Comparison of ENCODE assay signal across 8 mouse cellular contexts in genomic region chr17:88652010-88652409, GRCm38 (mm10). TPM values are rescaled to one million over a fixed set of nuclear protein-coding genes. Genes with fewer than 3 reads are reported as not detected.
DNase-seq lines count a peak whose midpoint lies in the region; ATAC-seq and TF ChIP-seq lines count a peak whose summit lies in the region.
"Had no signal": no experiment of that assay in that cellular context is flagged by ENCODE, and none has a peak within 500 bp of the region (broad histone marks: within the 10 kb centered on the region; RNA-seq: fewer than 3 reads in every experiment).

No protein-coding gene starts in this region.

- in situ Hi-C loops in ES-E14 (cut with MboI; ENCODE audit: low sequenced_read_pairs in 2 of 2, unreplicated experiment in 2 of 2) = loop anchor here in 1 of 2 experiments (5.0 kb wide), 1 partner anchor 100 kb away; no protein-coding TSS in a partner anchor

- no peaks in the 10 kb centered on the region for H3K27me3 ChIP-seq in forebrain, embryonic 16.5 days (replicated peaks; ENCODE audit: control insufficient read depth, insufficient read depth, low read length)
- no peaks in the 10 kb centered on the region for H3K27me3 ChIP-seq in lung, postnatal 0 days (replicated peaks; ENCODE audit: insufficient read depth, low read length)

- TF ChIP-seq CTCF in lung, postnatal 0 days (IDR thresholded peaks at IDR 0.05) = peak; percentile 84

- 6% methylated on average over 9 of the region's 9 CpGs for WGBS in forebrain, embryonic 16.5 days
- 4% methylated on average over 9 of the region's 9 CpGs for WGBS in lung, postnatal 0 days

- TF ChIP-seq EP300 in lung, postnatal 0 days (IDR thresholded peaks at IDR 0.05) = no peak

- no peaks in the 10 kb centered on the region for H3K9me3 ChIP-seq in ES-E14 (ENCODE audit: control insufficient read depth, insufficient read depth, low read depth, low read length)
- no peaks in the 10 kb centered on the region for H3K9me3 ChIP-seq in forebrain, embryonic 16.5 days (ENCODE audit: control insufficient read depth, low read length)
- no peaks in the 10 kb centered on the region for H3K9me3 ChIP-seq in lung, postnatal 0 days (ENCODE audit: low read length)

- no peak overlapping the region for H3K4me3 ChIP-seq in ES-E14 (ENCODE audit: insufficient read depth in 1 of 2, low read depth in 1 of 2, low read length in 2 of 2, poor library complexity in 1 of 2, severe bottlenecking in 1 of 2)
- no peak overlapping the region for H3K4me3 ChIP-seq in forebrain, embryonic 16.5 days (replicated peaks; ENCODE audit: low read length)
- H3K4me3 ChIP-seq in lung, postnatal 0 days (ENCODE audit: low read depth, low read length) = no peak overlapping the region

- no peaks in the 10 kb centered on the region for H3K36me3 ChIP-seq in ES-E14 (ENCODE audit: control insufficient read depth, insufficient read depth, low read length, poor library complexity, severe bottlenecking)
- no peaks in the 10 kb centered on the region for H3K36me3 ChIP-seq in forebrain, embryonic 16.5 days (ENCODE audit: control insufficient read depth, insufficient read depth)
- peaks cover 5% of the 10 kb centered on the region; the same call in 1 of the 2 replicates for H3K36me3 ChIP-seq in lung, postnatal 0 days (ENCODE audit: insufficient read depth, low read length)

- ATAC-seq in forebrain, embryonic 16.5 days = peak; percentile 71
- no peak for ATAC-seq in lung, postnatal 0 days

- no peak overlapping the region for H3K27ac ChIP-seq in ES-E14 (ENCODE audit: insufficient read depth, low read depth, low read length, poor library complexity, severe bottlenecking)
- H3K27ac ChIP-seq in forebrain, embryonic 16.5 days (ENCODE audit: low read length) = no peak overlapping the region
- no peak overlapping the region for H3K27ac ChIP-seq in lung, postnatal 0 days (ENCODE audit: low read length)

- H3K9ac ChIP-seq in ES-E14 (ENCODE audit: insufficient read depth, low read depth, low read length, poor library complexity, severe bottlenecking) = no peak overlapping the region
- no peak overlapping the region for H3K9ac ChIP-seq in forebrain, embryonic 16.5 days (replicated peaks; ENCODE audit: low read depth, low read length)
- H3K9ac ChIP-seq in lung, postnatal 0 days (replicated peaks; ENCODE audit: low read depth) = no peak overlapping the region

- DNase-seq in CD4-positive helper T cell, adult 2 months (ENCODE audit: low read depth, low spot score) = peak; percentile 58
- DNase-seq in ES-E14 (ENCODE audit: low read depth, low spot score) = no peak
- DNase-seq in cerebellum, adult 11-12 months = peak; percentile 45
- DNase-seq in kidney, postnatal 36 days = peak; percentile 46 to 84
- DNase-seq in lung, postnatal 0 days (ENCODE audit: low spot score) = peak; percentile 65
- DNase-seq in ovary, postnatal 36 days (ENCODE audit: low spot score) = peak; percentile 57

- no peak overlapping the region for H3K4me2 ChIP-seq in forebrain, embryonic 16.5 days (ENCODE audit: low read length)
- no peak overlapping the region for H3K4me2 ChIP-seq in lung, postnatal 0 days (replicated peaks; ENCODE audit: low read depth, low read length)

- H3K4me1 ChIP-seq in ES-E14 (ENCODE audit: control insufficient read depth in 2 of 2, insufficient read depth in 2 of 2, low read length in 2 of 2, poor library complexity in 1 of 2) = no peaks in the 10 kb centered on the region
- H3K4me1 ChIP-seq in forebrain, embryonic 16.5 days (replicated peaks; ENCODE audit: control insufficient read depth, insufficient read depth, low read length) = peaks cover 6% of the 10 kb centered on the region
- H3K4me1 ChIP-seq in lung, postnatal 0 days (ENCODE audit: insufficient read depth, low read depth, low read length) = no peaks in the 10 kb centered on the region

TF ChIP-seq in ES-E14, 5 proteins besides CTCF, POLR2A, EP300 and RAD21:
- TF ChIP-seq ZNF384 (IDR thresholded peaks at IDR 0.05; ENCODE audit: low read depth, low read length) (no peak), ZC3H11A (IDR thresholded peaks at IDR 0.05; ENCODE audit: borderline replicate concordance, low read depth, low read length) (peak; percentile 34)

RNA-seq across cellular contexts. Expression of gene Gtf2a1l, which starts 16.4 kb away (rescaled TPM):
- 0.69 and 0.80 TPM in 2 replicates for total RNA-seq in ES-E14 (2012; rRNA removed)
- 0.21 and 0.22 TPM in 2 replicates for polyA plus RNA-seq in forebrain, embryonic 16.5 days (2015; fragmentation: Nextera tagmentation; extraction: Ambion mirVana)
- 0.15 TPM in 1 of 2 replicates, not detected in the other for polyA plus RNA-seq in lung, postnatal 0 days (2015; fragmentation: Nextera tagmentation; extraction: Ambion mirVana)
- polyA plus RNA-seq: heart, embryonic 14.5 days had no signal

RNA-seq across cellular contexts. Expression of gene Ston1, which starts 54.5 kb away (rescaled TPM):
- 4.0 and 4.5 TPM in 2 replicates for total RNA-seq in ES-E14 (2012; rRNA removed)
- polyA plus RNA-seq in forebrain, embryonic 16.5 days (2015; fragmentation: Nextera tagmentation; extraction: Ambion mirVana) = 1.6 and 1.7 TPM in 2 replicates
- polyA plus RNA-seq in lung, postnatal 0 days (2015; fragmentation: Nextera tagmentation; extraction: Ambion mirVana) = 6.4 and 6.9 TPM in 2 replicates
